Mouse (Mus musculus) splenic B cell, adult 2 months (primary cell): ENCODE data around the gene Oosp2.
A peak's percentile ranks its signal among the peaks of the same experiment; 100 is the strongest.

ENCODE experiments used
- DNase-seq: peaks from one replicate; pipeline ENCODE4 v3.0.0-alpha.2; 2011; ENCODE audit warnings: low read depth, low spot score
- H3K27me3 ChIP-seq: 2 replicates; pipeline ENCODE4 v1.6.1; 2012; ENCODE audit warnings: mild to moderate bottlenecking, low read length, moderate library complexity, mixed read lengths; ENCODE audit not compliant: control insufficient read depth, poor library complexity, insufficient read depth, severe bottlenecking
- H3K36me3 ChIP-seq: 2 replicates; pipeline ENCODE4 v1.6.1; 2012; ENCODE audit warnings: mild to moderate bottlenecking, low read length, moderate library complexity, mixed read lengths; ENCODE audit not compliant: control insufficient read depth, poor library complexity, insufficient read depth, severe bottlenecking

Gene Oosp2

DNA sequence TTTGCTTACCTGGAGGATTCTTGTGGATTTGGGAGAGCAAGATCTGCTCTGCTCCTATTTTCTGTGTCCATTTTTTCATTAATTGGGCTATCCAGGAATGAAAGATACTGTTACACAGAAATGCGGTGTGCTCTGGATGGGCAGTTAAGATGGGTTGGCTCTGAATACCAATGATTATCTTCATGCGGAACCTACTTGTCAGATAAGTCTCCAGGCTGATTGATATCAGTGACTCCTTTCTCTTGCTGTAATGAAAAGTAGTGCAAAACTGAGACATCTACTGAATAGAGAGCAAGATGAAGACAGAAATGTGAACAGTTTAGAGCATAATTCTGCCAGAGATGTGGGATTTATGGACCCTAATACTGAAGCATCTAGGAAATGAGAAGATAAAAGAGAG is 36.8 kb downstream of the Oosp2 start, which contains the start of gene Ms4a2:
TSS of gene Ms4a2 (minus strand) at position 169 of the 400 bp plus-strand sequence.
- Histone ChIP-seq H3K27me3 (no peaks in the 10 kb centered on the region; the same call in 1 of the 2 replicates), H3K36me3 (no peaks in the 10 kb centered on the region)
- no peak for DNase-seq

GRCm38 (mm10) chr19:11617983-11618382 is 42.4 kb downstream of the Oosp2 start:
- Histone ChIP-seq H3K27me3 (no peaks in the 10 kb centered on the region), H3K36me3 (no peaks in the 10 kb centered on the region)
- no peak for DNase-seq

DNA sequence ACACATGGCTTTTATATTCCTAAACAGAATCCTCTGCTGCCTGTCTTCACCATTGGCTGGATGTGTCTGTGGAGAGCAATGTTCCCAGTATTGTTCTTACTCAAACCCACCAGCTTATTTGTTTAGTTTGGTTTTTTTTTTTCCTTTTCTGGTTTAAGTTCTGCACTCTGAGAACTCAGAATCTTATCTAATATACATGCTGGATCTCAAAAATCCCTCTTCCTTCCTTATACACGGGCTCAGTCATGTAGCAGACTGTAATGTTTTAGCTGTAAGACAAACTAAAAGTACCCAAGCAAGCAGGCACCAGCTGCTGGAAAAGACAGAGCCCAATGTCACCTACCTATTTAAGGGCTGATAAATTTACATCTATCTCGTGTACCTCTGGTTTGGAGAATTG is 45.6 kb downstream of the Oosp2 start:
- no peaks in the 10 kb centered on the region for H3K36me3 ChIP-seq
- no peaks in the 10 kb centered on the region for H3K27me3 ChIP-seq
- DNase-seq = no peak

DNA sequence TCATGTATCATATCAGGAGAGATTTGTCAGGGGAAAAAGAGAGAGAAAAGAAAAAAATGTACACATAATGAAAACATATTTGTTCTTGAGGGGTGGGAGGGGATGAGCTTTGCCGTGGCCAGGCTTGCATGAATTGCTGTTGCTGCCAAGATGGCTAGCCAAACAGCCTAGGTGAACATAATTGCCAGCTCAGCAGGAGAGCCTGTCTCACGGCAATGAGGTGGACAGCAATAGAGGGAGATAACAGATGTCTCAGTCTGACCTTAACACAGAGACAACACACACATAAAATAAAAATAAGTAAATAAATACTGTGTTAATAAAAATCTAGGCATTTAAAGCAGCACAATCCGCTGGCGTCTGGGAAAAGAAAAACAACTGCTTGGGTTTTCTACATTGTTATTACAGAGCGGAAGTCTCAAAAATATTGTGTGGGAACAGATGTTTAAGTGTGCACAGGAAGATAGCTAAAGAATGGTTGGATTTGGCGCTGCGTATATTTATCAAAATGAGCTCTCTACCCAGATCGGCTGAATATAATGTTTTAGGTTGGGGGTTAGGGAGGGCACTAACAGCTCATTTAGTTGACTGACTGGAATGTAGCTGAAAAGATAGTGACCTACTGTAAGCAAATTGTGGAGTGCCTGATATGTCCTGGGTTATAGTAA is 46.4 kb downstream of the Oosp2 start:
- Histone ChIP-seq H3K27me3 (no peaks in the 10 kb centered on the region), H3K36me3 (no peaks in the 10 kb centered on the region)
- DNase-seq = no peak

GRCm38 (mm10) chr19:11613084-11613483 is 47.3 kb downstream of the Oosp2 start:
- H3K27me3 ChIP-seq = no peaks in the 10 kb centered on the region
- no peaks in the 10 kb centered on the region for H3K36me3 ChIP-seq
- no peak for DNase-seq

DNA sequence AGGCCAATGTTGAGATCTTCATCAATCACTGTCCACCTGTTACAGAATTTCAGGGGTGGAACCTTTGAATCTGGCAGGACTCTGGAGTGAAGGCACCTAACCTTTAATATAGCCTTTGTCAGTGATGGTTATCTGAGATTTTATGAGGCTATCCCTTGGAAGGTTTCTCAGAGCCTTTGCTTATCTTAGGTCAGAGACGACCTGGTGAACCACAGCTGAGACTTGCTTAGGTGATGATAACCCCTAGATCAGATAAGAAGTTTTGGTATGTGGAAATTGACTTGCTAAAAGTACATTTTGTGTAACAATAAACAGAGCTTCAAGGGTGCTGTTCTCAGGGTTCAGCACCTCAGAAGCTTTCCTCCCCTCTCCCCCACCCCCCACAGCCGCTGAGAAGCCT is 48.1 kb downstream of the Oosp2 start:
- H3K27me3 ChIP-seq = no peaks in the 10 kb centered on the region
- no peaks in the 10 kb centered on the region for H3K36me3 ChIP-seq
- no peak for DNase-seq

DNA sequence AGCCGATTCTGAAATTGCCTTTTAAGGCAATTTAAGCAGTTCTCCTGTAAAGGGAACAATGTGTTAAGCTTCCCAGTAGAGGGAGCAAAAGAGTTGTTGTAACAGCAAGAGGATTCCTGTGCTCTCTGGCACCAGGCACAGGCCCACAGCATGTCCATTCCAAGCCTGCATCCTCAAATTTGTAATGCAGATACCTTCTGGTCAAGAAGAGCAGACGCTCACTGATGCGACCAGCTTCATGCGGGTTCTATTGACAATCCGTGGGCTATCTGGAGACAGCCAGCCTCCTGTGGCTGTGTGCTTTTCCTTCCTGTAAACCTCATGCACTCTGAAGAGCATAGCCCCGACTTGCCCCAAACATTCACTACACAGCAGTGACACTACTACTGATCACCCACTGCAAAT is 48.8 kb downstream of the Oosp2 start:
- no peaks in the 10 kb centered on the region for H3K27me3 ChIP-seq
- H3K36me3 ChIP-seq = no peaks in the 10 kb centered on the region
- peak; percentile 77 for DNase-seq

DNA sequence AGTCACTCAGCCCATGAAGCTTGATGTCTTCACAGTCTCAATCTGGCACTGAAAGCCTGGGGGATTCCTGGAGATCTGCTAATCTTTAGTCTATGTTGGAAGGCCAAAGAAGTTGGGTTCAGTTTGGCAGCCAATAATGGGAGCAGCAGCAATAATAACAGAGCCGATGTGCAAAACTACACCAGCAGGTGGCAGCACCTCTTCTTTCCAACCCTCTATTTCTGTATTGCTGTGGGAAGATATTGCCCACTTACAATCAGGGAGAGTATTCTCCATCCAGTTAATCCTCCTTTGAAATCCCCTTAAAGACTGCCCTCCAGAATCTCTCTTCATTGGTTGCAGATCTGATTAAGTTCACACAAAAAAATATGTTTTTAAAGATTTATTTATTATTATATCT is 52.2 kb downstream of the Oosp2 start:
- DNase-seq = peak; percentile 79
- H3K36me3 ChIP-seq = no peaks in the 10 kb centered on the region
- no peaks in the 10 kb centered on the region for H3K27me3 ChIP-seq

DNA sequence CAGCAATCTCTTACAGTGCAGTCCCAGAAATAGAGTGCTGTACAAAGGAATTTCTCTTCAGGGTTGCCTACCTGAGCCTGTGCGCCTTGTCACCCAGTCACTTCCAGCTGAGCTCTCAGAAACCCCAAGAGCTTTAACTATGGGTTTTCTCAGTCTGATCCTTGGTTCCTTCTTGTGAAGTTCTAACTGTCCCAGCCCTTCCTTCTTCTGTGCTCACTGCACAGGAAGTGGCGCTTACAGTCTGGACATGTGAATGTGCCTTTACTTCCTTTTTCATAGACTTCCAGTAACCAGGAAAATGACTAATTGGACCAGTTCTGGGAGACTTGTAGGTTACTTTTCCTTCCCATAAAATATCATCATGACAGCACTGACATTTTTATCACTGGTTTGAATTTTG is 55.8 kb downstream of the Oosp2 start, which contains the start of gene Ms4a6d:
TSS of gene Ms4a6d (minus strand) at position 247 of the 400 bp plus-strand sequence.
- Histone ChIP-seq H3K27me3 (no peaks in the 10 kb centered on the region), H3K36me3 (no peaks in the 10 kb centered on the region)
- no peak for DNase-seq

GRCm38 (mm10) chr19:11602026-11602425 is 58.3 kb downstream of the Oosp2 start:
- peak; percentile 85 for DNase-seq
- H3K36me3 ChIP-seq = no peaks in the 10 kb centered on the region
- no peaks in the 10 kb centered on the region for H3K27me3 ChIP-seq

- no peak for DNase-seq
- no peaks in the 10 kb centered on the region for H3K27me3 ChIP-seq
- no peaks in the 10 kb centered on the region for H3K36me3 ChIP-seq
Observed at GRCm38 (mm10) chr19:11601349-11601748, 59.0 kb downstream of the Oosp2 start.
